Mouse (Mus musculus) heart, adult 2 months (tissue): ENCODE results near the gene Cox6a1.

Experiments used
- EP300 ChIP-seq: fragments of 200-500 bp; IDR thresholded peaks from 2 replicates; pipeline ENCODE4 v1.6.1; 2011; ENCODE audit warnings: low read depth, low read length, control low read depth; ENCODE audit not compliant: insufficient read depth
- POLR2A ChIP-seq: fragments of 200-500 bp; IDR thresholded peaks from 2 replicates; pipeline ENCODE4 v1.6.1; 2011; ENCODE audit warnings: mild to moderate bottlenecking, low read depth, low read length, control low read depth; ENCODE audit not compliant: insufficient read depth

DNA sequence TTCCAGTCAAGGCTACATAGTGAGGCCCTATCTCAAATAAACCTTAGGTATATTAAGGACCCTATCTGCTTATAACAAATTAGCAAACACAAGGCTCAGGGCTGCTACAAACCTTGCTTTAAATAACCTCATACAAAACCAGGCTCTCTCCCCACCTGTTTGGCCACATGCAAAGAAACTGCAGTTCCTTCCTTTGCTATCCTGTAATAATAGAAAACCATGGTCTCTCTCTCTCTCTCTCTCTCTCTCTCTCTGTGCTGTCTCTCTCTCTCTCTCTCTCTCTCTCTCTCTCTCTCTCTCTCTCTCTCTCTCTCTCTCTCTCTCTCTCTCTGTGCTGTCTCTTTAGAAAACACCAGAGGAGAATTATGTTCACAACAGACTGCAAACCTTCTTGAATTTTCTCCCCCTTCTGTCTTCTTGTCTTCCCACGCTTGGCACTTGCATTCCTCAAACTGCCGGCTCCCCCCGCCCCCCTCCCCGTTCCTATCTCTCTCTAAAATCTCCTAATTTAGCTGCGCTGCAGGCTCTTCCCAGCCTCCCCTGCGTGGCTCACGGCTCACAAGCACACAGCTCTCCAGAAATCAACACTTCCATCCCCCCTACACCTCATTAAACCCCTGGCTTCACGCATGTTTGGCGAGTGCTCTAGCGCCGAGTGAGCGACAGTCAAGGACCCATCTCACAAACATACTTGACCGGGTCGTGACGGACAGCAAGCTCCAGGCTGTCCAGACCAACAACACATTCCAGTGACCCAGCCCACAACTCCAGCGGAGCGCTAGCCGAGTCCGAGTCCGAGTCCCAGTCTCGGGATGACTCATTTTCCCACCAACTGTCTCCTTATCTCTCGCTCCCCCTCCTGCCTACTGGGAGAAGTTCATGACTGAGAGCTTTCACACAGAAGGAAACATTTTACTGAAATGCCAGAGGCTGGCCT is 29.5 kb downstream of the Cox6a1 start:
- TF ChIP-seq POLR2A = peak; percentile 49; the same call in 1 of the 2 replicates
- 0 out of 2 replicates have a peak, but pooled peaks have one; percentile 40 for TF ChIP-seq EP300
